Mouse (Mus musculus): ENCODE results near the gene Cep95. TPM values are rescaled to one million over a fixed set of nuclear protein-coding genes. Genes with fewer than 3 reads are reported as not detected.

Cep95 gene
- total and polyA plus RNA-seq, 3 experiments, result 2.7 to 6.0 (median 4.9) TPM

DNA sequence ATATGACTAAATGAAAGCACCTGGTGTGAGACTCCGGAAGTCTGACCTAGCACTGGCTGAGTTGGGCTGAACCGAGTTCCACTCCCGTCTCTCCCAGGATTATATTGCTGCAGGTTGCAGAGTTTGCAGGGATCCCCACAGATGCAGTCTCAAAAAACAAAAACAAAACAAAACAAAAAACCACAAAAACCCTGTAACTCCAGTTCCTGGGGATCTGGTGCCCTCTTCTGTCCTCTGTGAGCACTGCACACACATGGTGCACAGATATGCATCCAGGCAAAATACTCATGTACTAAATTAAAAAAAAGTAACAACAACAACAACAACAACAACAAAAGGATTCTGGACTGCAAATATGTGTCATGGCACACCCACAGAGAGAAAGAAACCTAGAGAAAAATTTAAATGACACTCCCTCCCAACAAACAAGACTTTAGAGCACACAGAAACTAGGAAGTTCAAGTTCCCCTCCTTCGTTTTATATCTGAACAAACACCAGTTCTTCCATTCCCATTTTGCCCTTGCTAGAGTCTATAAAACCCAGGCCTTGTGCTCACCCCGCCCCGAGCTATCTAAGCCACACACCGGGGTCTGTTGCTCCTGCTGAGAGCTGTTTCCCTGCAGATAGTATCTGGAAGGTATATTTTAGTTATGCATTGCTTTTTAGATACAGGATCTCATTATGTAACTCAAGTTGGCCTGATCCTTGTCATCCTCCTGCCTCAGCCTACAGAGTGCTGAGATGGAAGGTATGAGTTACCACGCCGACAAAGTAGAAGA lies 18.7 kb upstream of the Cep95 start:
- intact Hi-C loops (cut with DNase I), result no loop called here
- WGBS, result 96% methylated on average over 9 of the region's 9 CpGs
- no peaks in the 10 kb centered on the region; the same call in 1 of the 2 replicates for H3K36me3 ChIP-seq (ENCODE audit: control insufficient read depth, insufficient read depth, low read length)

DNA sequence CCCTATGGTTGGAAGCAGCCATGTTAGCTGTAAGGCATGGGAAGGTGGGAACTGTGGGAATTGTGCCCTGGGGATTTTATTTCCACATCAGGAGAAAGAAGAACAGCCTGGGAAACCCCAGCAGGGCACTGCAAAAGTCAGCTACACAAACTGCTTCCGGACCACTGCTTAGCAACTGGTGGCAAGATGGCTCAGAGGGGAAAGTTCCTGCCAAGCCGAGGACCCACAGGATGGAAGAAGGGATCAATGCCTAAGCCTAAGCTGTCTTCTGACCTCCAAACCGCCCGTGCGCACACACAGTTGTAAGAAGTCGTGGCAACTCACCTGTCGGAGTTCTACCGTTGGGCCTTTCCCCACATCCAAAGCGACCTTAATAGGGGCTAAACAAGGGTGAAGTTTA lies 16.0 kb upstream of the Cep95 start:
- Histone ChIP-seq H3K27ac (no peak overlapping the region), H3K36me3 (ENCODE audit: control insufficient read depth, insufficient read depth, low read length) (peaks cover 2% of the 10 kb centered on the region), H3K27me3 (ENCODE audit: control insufficient read depth, insufficient read depth, low read length) (no peaks in the 10 kb centered on the region), H3K9ac (ENCODE audit: low read depth, low read length) (no peak overlapping the region), H3K79me2 (replicated peaks; ENCODE audit: control insufficient read depth, insufficient read depth, low read length) (no peaks in the 10 kb centered on the region), H3K4me1 (ENCODE audit: control insufficient read depth, insufficient read depth, low read length) (no peaks in the 10 kb centered on the region), H3K4me3 (no peak overlapping the region)
- TF ChIP-seq EP300 (IDR thresholded peaks at IDR 0.05; ENCODE audit: insufficient read depth, low read depth, low read length), result no peak
- no peak for TF ChIP-seq POLR2A (IDR thresholded peaks at IDR 0.05; ENCODE audit: insufficient read depth, low read depth, low read length)
- no peak for TF ChIP-seq CTCF (IDR thresholded peaks at IDR 0.05)
- no peak for DNase-seq
- 93% methylated on average over 9 of the region's 9 CpGs for WGBS
- intact Hi-C loops (cut with DNase I), result no loop called here

More for the DNA sequence above, 18.7 kb upstream of the Cep95 start:
- Histone ChIP-seq H3K27me3 (ENCODE audit: control insufficient read depth, insufficient read depth, low read length) (no peaks in the 10 kb centered on the region), H3K4me3 (no peak overlapping the region), H3K9ac (ENCODE audit: low read depth, low read length) (no peak overlapping the region), H3K4me1 (ENCODE audit: control insufficient read depth, insufficient read depth, low read length) (no peaks in the 10 kb centered on the region), H3K27ac (no peak overlapping the region), H3K79me2 (replicated peaks; ENCODE audit: control insufficient read depth, insufficient read depth, low read length) (no peaks in the 10 kb centered on the region)
- DNase-seq, result peak in 1 of 2 experiments; percentile 18
- TF ChIP-seq CTCF (IDR thresholded peaks at IDR 0.05) (peak; percentile 51), EP300 (IDR thresholded peaks at IDR 0.05; ENCODE audit: insufficient read depth, low read depth, low read length) (no peak)

DNA sequence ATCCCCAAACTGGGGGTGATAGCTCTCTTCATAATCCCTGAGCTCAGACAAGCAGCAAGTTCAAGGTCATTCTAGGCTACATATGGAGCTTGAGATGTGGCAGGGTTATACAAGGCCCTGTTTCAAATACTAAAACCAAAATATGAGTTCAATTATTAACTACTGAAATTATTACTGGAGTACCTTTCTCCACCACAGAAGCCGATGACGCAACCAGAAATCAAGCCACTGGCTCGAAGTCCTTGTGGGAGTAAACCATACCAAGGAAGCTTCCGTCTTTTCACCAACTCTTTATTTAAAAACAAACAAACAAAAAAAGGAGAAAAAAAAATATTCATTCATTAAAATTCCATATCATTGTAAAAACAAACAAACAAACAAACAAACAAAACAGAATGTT lies 12.1 kb upstream of the Cep95 start:
- intact Hi-C loops (cut with DNase I), result no loop called here
- 88% methylated on average over 4 of the region's 4 CpGs for WGBS
- H3K36me3 ChIP-seq (ENCODE audit: control insufficient read depth, insufficient read depth, low read length), result peaks cover 20% of the 10 kb centered on the region
- H3K27ac ChIP-seq, result no peak overlapping the region
- no peak overlapping the region for H3K9ac ChIP-seq (ENCODE audit: low read depth, low read length)
- H3K27me3 ChIP-seq (ENCODE audit: control insufficient read depth, insufficient read depth, low read length), result no peaks in the 10 kb centered on the region
- no peak for DNase-seq
- H3K4me3 ChIP-seq, result no peak overlapping the region
- H3K4me1 ChIP-seq (ENCODE audit: control insufficient read depth, insufficient read depth, low read length), result peaks cover 3% of the 10 kb centered on the region; the same call in 1 of the 2 replicates
- H3K79me2 ChIP-seq (replicated peaks; ENCODE audit: control insufficient read depth, insufficient read depth, low read length), result no peaks in the 10 kb centered on the region
- TF ChIP-seq EP300 (IDR thresholded peaks at IDR 0.05; ENCODE audit: insufficient read depth, low read depth, low read length) (no peak), CTCF (IDR thresholded peaks at IDR 0.05) (no peak), POLR2A (IDR thresholded peaks at IDR 0.05; ENCODE audit: insufficient read depth, low read depth, low read length) (no peak)

DNA sequence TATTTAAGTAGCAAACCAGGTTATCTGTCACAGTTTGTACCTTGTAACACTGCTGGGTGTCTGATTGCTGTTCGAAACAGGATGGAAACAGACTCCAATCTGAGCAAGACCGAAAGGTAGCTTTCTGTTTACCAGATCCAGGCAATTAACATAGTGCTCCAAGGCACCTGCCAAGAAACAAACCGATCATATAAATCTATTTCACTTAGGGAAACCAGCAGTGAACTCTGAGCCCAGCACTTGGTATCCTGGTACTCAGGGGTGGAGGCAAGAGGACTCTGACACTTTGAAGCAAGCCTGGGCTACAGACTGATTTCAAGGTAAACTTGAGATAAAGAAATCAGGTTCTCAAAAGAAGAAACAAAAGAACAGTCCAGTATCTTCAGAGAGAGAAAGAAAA lies 11.7 kb upstream of the Cep95 start:
- WGBS, result 92% methylated on average over 3 of the region's 3 CpGs
- H3K36me3 ChIP-seq (ENCODE audit: control insufficient read depth, insufficient read depth, low read length), result peaks cover 24% of the 10 kb centered on the region

DNA sequence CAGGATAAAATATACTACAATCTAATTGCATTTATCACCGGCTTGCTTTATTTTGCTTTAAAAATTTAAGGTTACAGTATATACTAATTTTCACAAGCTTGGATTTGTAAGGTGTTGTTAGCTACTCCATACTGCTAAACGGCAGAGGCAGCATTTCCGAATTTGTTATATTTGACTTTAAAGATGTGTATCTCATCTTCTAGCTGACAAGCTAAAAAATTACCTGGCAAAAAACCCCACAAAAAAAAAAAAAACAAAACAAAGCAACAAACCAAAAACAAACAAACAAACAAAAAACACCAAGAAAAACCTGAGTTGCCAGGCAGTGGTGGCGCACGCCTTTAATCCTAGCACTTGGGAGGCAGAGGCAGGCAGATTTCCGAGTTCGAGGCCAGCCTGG lies 10.9 kb upstream of the Cep95 start:
- Histone ChIP-seq H3K4me3 (no peak overlapping the region), H3K27ac (no peak overlapping the region), H3K36me3 (ENCODE audit: control insufficient read depth, insufficient read depth, low read length) (peaks cover 32% of the 10 kb centered on the region), H3K4me1 (ENCODE audit: control insufficient read depth, insufficient read depth, low read length) (peaks cover 4% of the 10 kb centered on the region), H3K9ac (ENCODE audit: low read depth, low read length) (no peak overlapping the region), H3K79me2 (replicated peaks; ENCODE audit: control insufficient read depth, insufficient read depth, low read length) (no peaks in the 10 kb centered on the region), H3K27me3 (ENCODE audit: control insufficient read depth, insufficient read depth, low read length) (no peaks in the 10 kb centered on the region)
- 90% methylated on average over 7 of the region's 7 CpGs for WGBS
- TF ChIP-seq CTCF (IDR thresholded peaks at IDR 0.05) (no peak), EP300 (IDR thresholded peaks at IDR 0.05; ENCODE audit: insufficient read depth, low read depth, low read length) (no peak), POLR2A (IDR thresholded peaks at IDR 0.05; ENCODE audit: insufficient read depth, low read depth, low read length) (no peak)
- intact Hi-C loops (cut with DNase I), result no loop called here
- DNase-seq, result no peak

More for the DNA sequence above, 11.7 kb upstream of the Cep95 start:
- TF ChIP-seq CTCF (IDR thresholded peaks at IDR 0.05), result no peak
- TF ChIP-seq POLR2A (IDR thresholded peaks at IDR 0.05; ENCODE audit: insufficient read depth, low read depth, low read length), result no peak
- TF ChIP-seq EP300 (IDR thresholded peaks at IDR 0.05; ENCODE audit: insufficient read depth, low read depth, low read length), result no peak
- DNase-seq, result no peak
- Histone ChIP-seq H3K9ac (ENCODE audit: low read depth, low read length) (no peak overlapping the region), H3K79me2 (replicated peaks; ENCODE audit: control insufficient read depth, insufficient read depth, low read length) (no peaks in the 10 kb centered on the region), H3K4me1 (ENCODE audit: control insufficient read depth, insufficient read depth, low read length) (peaks cover 3% of the 10 kb centered on the region; the same call in 1 of the 2 replicates), H3K4me3 (no peak overlapping the region), H3K27me3 (ENCODE audit: control insufficient read depth, insufficient read depth, low read length) (no peaks in the 10 kb centered on the region), H3K27ac (no peak overlapping the region)
- intact Hi-C loops (cut with DNase I), result no loop called here
